Mouse (Mus musculus): Measurements from ENCODE around the gene Sfxn2.

Gene Sfxn2

GRCm38 (mm10) chr19:46599375-46600256, 26.5 kb downstream of the Sfxn2 start:
- DNase-seq (ENCODE audit: low spot score in 2 of 2): peak in 1 of 2 experiments; percentile 14

GRCm38 (mm10) chr19:46600371-46600770, 27.2 kb downstream of the Sfxn2 start:
- no peak for DNase-seq (ENCODE audit: low spot score in 2 of 2)

DNA sequence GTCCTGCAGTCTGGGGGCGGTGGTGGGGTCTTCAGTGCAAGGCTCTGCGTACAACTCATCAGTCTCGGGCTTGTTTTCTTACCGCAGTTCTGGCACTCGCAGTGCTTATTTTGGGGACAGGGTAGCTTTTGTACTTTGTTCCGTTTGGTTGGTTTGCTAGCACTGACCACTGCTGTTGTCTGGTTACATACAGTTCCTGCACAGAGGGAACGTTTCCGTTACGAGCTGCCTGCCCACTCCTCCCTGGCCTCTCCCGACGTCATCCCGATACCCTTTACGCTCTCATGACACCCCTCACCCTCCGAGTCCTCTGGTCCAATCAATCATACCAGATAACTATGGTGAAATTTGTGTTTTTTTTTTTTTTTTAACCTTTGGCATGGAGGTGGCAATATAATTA, 28.3 kb downstream of the Sfxn2 start:
- DNase-seq (ENCODE audit: low spot score in 2 of 2): no peak

DNA sequence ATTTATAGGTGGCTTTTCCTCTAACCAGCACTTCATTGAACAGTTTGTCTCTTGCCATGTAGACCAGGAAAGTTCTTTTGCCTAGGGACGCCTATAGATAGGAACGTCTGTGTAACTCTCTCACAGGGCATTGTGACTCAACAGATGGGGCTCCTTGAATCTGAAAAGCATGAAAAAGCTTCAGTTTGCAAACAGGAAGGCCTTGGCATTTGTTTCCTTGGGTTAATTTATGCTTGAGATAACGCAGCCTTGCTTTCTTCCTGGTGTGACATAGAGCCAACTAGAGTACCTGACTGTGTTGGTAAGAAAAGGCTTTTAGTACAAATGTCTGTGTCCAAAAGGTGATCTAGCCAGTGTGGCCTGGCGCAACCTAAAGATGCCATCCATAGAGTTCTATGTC, 29.2 kb downstream of the Sfxn2 start:
- no peak for DNase-seq (ENCODE audit: low spot score in 2 of 2)

- no peak for DNase-seq (ENCODE audit: low spot score in 2 of 2)
Measured at GRCm38 (mm10) chr19:46606718-46607117, 33.6 kb downstream of the Sfxn2 start.

GRCm38 (mm10) chr19:46607424-46607823, 34.3 kb downstream of the Sfxn2 start:
- peak in 1 of 2 experiments; percentile 31 for DNase-seq (ENCODE audit: low spot score in 2 of 2)

DNA sequence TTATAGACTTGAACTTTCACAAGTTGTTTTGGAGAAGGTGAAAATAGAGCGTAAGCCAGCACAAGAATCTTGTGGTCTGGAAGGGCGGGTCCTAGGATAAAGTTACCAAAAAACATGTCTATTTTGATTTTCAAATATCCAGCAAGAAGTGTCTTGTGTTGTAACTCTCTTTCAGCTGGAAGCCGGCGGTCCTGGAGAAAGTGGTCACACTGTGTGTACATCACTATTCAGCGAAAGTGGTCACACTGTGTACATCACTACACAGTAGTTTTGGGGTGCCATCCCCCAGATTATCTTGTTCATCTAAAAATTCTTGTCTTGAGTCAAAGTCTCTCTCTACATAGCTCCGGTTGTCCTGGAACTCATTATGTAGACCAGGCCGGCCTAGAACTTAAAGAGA, 35.0 kb downstream of the Sfxn2 start:
- no peak for DNase-seq (ENCODE audit: low spot score in 2 of 2)

DNA sequence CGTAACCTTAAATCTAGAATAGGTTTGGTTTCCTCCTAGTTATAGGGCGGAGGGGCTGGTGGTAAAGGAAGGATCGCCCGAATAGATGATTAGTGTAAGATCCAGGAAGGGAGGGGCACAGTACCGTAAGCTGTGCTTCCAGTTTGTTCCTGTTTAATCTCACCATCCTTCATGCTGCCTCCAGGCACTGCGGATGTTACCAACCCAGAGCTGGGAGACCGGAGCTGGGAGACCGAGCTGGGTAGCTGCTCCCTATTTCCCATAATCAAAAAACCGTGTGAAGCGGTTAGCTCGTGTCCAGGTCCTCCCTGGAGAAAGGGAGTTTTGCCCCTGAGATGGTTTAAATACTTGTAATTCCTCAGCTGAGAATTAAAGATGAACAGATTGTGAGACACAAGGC, 43.2 kb downstream of the Sfxn2 start:
- no peak for DNase-seq (ENCODE audit: low spot score in 2 of 2)

- DNase-seq (ENCODE audit: low spot score in 2 of 2): no peak
Measured at GRCm38 (mm10) chr19:46617361-46617760, 44.2 kb downstream of the Sfxn2 start.

GRCm38 (mm10) chr19:46618322-46618721, 45.2 kb downstream of the Sfxn2 start:
- DNase-seq (ENCODE audit: low spot score in 2 of 2): no peak

DNA sequence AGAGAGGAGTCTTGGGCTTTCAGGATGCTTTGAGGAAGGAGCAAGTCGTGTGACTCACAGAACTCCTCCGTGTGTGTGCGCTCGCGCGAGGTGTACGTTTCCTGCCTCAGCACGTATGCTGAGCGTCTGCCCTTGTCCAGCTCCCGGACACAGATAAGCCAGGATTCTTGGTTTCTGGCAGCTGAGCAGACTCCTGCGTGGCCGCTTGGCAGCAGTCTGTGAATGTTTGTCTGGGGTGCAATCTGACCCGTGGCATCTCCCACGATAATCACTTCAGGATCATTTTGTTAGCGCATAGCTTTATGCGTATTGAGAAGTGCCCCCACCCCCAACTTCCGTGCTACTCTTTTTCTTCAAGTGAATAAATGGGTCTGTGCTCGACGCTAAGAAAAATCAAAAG, 45.8 kb downstream of the Sfxn2 start:
- DNase-seq (ENCODE audit: low spot score in 2 of 2): no peak

- no peak for DNase-seq (ENCODE audit: low spot score in 2 of 2)
Measured at GRCm38 (mm10) chr19:46619518-46619917, 46.4 kb downstream of the Sfxn2 start.

- DNase-seq (ENCODE audit: low spot score in 2 of 2): peak; percentile 62 to 73
Measured at GRCm38 (mm10) chr19:46620016-46620808, 47.0 kb downstream of the Sfxn2 start.

- DNase-seq (ENCODE audit: low spot score in 2 of 2): no peak
Measured at GRCm38 (mm10) chr19:46621236-46622183, 48.3 kb downstream of the Sfxn2 start.

DNA sequence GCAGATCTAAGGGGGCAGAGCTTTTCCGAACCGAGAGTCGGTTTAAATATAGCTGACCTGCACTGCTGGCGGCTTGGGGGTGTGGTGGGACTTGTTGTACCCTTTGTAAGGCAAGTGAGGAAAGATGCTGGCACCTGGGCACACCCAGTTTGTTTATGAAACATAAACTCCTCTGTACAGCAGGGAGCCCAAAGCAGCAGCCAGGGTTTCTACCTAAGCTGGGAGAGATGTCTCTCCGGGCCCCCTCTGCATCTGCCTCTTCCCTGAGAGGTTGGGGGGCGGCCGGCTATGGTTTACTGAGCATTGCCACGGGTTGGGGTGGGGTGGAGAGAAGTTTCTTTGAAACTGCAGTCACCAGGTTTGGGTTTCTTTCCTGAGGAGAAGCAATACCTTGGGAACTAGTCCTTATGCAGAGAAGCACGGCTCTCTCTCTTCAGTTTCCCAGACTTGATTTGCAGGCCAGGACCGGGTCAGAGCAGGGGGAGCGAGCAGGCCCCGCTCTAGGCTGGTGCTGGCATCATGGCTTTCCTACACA, 49.6 kb downstream of the Sfxn2 start:
- DNase-seq (ENCODE audit: low spot score in 2 of 2): no peak

DNA sequence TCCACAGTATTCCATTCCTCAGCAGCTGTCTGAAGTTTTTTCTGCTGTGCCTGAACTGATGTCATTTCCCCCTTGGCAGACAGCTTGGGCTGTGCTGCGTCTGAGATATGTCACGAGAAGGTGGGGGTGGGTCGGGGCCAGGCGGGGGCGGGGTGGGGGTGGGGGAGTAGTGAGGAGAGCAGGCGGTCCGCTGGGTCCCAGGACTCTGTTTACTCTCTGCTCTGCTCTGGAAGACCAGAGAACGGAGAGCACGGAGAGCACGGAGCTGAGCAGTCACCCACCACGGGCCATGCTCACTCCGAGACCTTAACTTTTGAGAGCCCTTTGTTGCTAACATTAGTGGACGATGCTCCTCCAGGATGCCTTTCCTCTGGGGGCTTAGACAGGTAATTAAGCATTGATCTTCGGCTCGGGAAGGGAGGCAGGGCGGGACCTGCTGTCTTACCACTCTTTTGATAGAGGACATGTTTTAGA, 50.1 kb downstream of the Sfxn2 start:
- no peak for DNase-seq (ENCODE audit: low spot score in 2 of 2)

- DNase-seq (ENCODE audit: low spot score in 2 of 2): no peak
Measured at GRCm38 (mm10) chr19:46623790-46624772, 50.9 kb downstream of the Sfxn2 start.

GRCm38 (mm10) chr19:46625015-46625414, 51.9 kb downstream of the Sfxn2 start:
- no peak for DNase-seq (ENCODE audit: low spot score in 2 of 2)

GRCm38 (mm10) chr19:46625519-46625918, 52.4 kb downstream of the Sfxn2 start:
- no peak for DNase-seq (ENCODE audit: low spot score in 2 of 2)

- DNase-seq (ENCODE audit: low spot score in 2 of 2): no peak
Measured at GRCm38 (mm10) chr19:46628403-46628802, 55.2 kb downstream of the Sfxn2 start.
